Mouse (Mus musculus) embryonic facial prominence, embryonic 14.5 days (tissue): ENCODE results near the gene Hdgfl2. TPM values are rescaled to one million over a fixed set of nuclear protein-coding genes. Genes with fewer than 3 reads are reported as not detected.
"Not testable (repeated sequence)": the region's sequence is repeated elsewhere in the genome, so short reads cannot be mapped to it uniquely, and the experiment has no call there.

Experiments used
- ATAC-seq: fragments of 200-750 bp; cut with Nextera tagmentation; 2 replicates; pipeline ENCODE4 v1.8.0; 2017; ENCODE audit warnings: low read depth, moderate number of reproducible peaks, moderate TSS enrichment
- DNase-seq: peaks from one replicate; pipeline ENCODE4 v3.0.0-alpha.2; 2015; ENCODE audit warnings: low spot score
- H3K27ac ChIP-seq: fragments of 300-500 bp; sonication (generic); replicated peaks from 2 replicates; pipeline ENCODE4 v1.5.1; 2014; ENCODE audit warnings: low read depth, mild to moderate bottlenecking, low read length, moderate library complexity
- H3K27me3 ChIP-seq: fragments of 300-500 bp; sonication (generic); replicated peaks from 2 replicates; pipeline ENCODE4 v1.6.1; 2014; ENCODE audit warnings: low read length; ENCODE audit not compliant: control insufficient read depth, insufficient read depth
- H3K36me3 ChIP-seq: fragments of 300-500 bp; sonication (generic); 2 replicates; pipeline ENCODE4 v1.6.1; 2014; ENCODE audit warnings: low read length, mixed read lengths; ENCODE audit not compliant: control insufficient read depth, insufficient read depth
- H3K4me1 ChIP-seq: fragments of 300-500 bp; sonication (generic); 2 replicates; pipeline ENCODE4 v1.6.1; 2014; ENCODE audit warnings: antibody characterized with exemption, low read length; ENCODE audit not compliant: control insufficient read depth, insufficient read depth
- H3K4me2 ChIP-seq: fragments of 300-500 bp; sonication (generic); 2 replicates; pipeline ENCODE4 v1.6.1; 2014; ENCODE audit warnings: low read depth, mild to moderate bottlenecking, low read length, moderate library complexity, mixed read lengths
- H3K4me3 ChIP-seq: fragments of 300-500 bp; sonication (generic); 2 replicates; pipeline ENCODE4 v1.5.1; 2014; ENCODE audit warnings: low read depth, mild to moderate bottlenecking, low read length
- H3K9ac ChIP-seq: fragments of 300-500 bp; sonication (generic); 2 replicates; pipeline ENCODE4 v1.6.1; 2014; ENCODE audit warnings: low read depth, mild to moderate bottlenecking, low read length, moderate library complexity, mixed read lengths
- H3K9me3 ChIP-seq: fragments of 300-500 bp; sonication (generic); 2 replicates; pipeline ENCODE4 v1.6.1; 2016; ENCODE audit warnings: low read length; ENCODE audit not compliant: control insufficient read depth
- WGBS: fragments of 180-500 bp; shearing (Covaris S2); extraction: QIAGEN DNeasy Blood & Tissue Kit; methylation state at CpG from one replicate; pipeline ENCODE4 v1.1.7; 2014; 5-methylcytosine and 5-hydroxymethylcytosine counted together
- polyA plus RNA-seq: library from polyadenylated mRNA; unstranded; fragments of >200 nt; fragmentation: Nextera tagmentation; extraction: Ambion mirVana; gene quantifications from 2 replicates; pipeline ENCODE4 v1.2.1, GENCODE M21; 2014

Hdgfl2 gene
- polyA plus RNA-seq, 1 experiment from 2014 or later = 75.6 TPM

DNA sequence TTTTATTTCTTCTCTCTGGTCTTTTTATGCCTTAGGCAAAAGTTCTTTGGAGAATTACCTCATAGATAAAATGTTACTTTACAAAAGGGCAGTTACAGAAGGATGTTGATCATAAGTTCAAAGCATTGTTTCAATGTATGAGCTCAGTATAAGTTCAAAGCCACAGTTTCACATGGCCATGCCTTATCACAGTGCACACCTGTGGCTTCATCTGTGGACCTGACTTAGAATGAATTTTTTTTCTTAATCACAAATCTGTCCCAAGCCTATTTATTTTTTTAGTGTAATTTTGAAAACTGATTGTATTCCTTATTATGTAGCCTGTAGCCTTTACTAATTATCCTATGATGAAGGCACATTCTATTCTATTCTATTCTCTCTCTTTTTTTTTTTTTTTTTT is 24.5 kb upstream of the Hdgfl2 start:
- Histone ChIP-seq H3K36me3 (peaks cover 71% of the 10 kb centered on the region), H3K4me3 (no peak overlapping the region), H3K9ac (no peak overlapping the region), H3K27ac (no peak overlapping the region), H3K27me3 (no peaks in the 10 kb centered on the region), H3K9me3 (no peaks in the 10 kb centered on the region), H3K4me2 (no peak overlapping the region), H3K4me1 (no peaks in the 10 kb centered on the region)
- ATAC-seq (no peak), DNase-seq (no peak)

DNA sequence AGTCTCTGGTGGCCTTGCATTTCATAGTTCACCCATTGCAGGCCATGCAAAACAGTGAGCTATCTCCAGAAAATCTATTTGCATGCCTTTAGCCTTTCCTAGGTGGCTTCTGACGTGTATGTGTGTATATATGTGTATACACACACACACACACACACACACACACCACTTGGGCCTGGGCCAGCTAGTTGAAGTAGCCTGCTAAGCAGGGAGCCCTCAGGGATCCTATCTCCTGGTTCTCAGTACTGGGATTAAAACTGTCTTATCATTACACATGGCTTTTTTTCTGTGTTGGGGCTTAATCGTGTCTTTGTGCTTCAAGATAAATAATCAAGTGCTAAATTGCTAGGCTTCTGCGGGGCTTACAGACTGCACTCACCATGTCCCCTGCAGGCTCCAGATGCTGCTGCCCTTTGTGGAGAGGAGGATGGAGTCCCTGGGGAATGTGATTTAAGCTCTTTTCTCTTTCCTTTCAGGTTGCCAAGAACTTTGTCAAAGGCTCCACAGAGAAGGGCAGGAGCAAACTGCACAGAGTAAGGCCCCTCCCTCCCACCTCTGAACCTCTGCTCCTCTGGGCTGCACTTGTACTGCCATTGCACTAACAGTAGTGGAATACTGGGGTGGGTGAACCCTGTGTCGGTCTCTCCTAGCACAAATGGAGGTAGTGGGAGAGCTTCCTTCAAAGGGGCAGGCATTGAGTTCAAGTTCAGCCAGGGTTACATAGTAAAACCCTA is 23.3 kb upstream of the Hdgfl2 start:
- DNase-seq (peak; percentile 20), ATAC-seq (no peak)
- Histone ChIP-seq H3K4me3 (no peak overlapping the region), H3K9ac (no peak overlapping the region), H3K27ac (no peak overlapping the region), H3K9me3 (no peaks in the 10 kb centered on the region), H3K4me2 (no peak overlapping the region), H3K36me3 (peaks cover 73% of the 10 kb centered on the region), H3K27me3 (no peaks in the 10 kb centered on the region), H3K4me1 (no peaks in the 10 kb centered on the region)
- 67% methylated on average over 4 of the region's 4 CpGs for WGBS

DNA sequence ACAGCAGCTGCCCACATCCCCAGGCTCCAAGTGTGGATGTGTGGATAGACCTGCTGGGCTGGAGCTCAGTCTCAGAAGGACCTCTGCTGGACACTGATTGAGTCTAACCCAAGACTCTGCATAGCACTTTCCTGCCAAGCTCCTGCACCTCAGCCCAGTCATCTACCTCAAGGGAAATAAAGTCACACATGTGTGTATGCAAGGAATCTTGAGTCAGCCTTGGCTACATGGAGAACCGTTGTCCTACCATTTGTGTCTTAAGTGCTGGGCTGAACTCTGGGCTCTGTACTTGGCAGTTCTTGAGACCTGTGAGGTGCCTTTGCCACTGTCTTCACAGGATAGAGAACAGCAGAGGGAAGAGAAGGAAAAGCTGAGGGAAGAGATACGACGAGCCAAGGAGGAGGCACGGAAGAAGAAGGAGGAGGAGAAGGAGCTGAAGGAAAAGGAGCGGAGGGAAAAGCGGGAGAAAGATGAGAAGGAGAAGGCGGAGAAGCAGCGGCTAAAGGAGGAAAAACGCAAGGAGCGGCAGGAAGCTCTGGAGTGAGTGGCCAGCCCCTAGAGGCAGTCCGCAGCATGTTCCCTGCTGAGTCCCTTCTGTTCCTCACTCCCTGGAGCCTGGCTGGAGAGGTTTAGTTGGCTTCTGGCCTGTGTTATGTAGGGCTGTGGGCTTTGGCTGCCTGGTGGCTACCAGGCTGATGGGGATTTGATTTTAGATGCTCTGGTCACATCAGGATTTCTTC is 21.9 kb upstream of the Hdgfl2 start:
- Histone ChIP-seq H3K9me3 (no peaks in the 10 kb centered on the region), H3K4me3 (no peak overlapping the region), H3K27me3 (no peaks in the 10 kb centered on the region), H3K36me3 (peaks cover 74% of the 10 kb centered on the region), H3K4me2 (no peak overlapping the region), H3K27ac (no peak overlapping the region), H3K9ac (no peak overlapping the region), H3K4me1 (no peaks in the 10 kb centered on the region)
- ATAC-seq = no peak
- 84% methylated on average over 11 of the region's 11 CpGs for WGBS
- no peak for DNase-seq

DNA sequence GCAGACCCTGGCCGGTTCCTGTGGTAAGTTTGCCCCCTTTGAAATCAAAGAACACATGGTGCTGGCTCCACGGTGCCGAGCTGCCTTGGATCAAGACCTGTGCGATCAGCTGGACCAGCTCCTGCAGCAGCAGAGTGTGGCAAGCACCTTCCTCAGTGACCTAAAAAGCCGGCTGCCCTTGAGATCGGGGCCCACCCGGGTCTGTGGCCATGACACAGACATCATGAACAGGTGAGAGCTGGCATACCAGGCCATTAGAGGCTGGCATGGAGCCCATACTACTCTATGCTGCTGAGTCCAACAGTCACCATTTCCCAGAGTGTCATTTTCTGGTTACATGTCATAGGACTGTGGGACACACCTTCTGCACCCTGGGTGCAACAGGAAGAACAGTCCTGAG is 17.4 kb upstream of the Hdgfl2 start:
- Histone ChIP-seq H3K4me3 (no peak overlapping the region), H3K4me1 (no peaks in the 10 kb centered on the region), H3K27me3 (no peaks in the 10 kb centered on the region), H3K36me3 (peaks cover 99% of the 10 kb centered on the region), H3K9ac (no peak overlapping the region), H3K9me3 (no peaks in the 10 kb centered on the region), H3K4me2 (no peak overlapping the region), H3K27ac (no peak overlapping the region)
- DNase-seq (no peak), ATAC-seq (no peak)
- 93% methylated on average over 7 of the region's 7 CpGs for WGBS

DNA sequence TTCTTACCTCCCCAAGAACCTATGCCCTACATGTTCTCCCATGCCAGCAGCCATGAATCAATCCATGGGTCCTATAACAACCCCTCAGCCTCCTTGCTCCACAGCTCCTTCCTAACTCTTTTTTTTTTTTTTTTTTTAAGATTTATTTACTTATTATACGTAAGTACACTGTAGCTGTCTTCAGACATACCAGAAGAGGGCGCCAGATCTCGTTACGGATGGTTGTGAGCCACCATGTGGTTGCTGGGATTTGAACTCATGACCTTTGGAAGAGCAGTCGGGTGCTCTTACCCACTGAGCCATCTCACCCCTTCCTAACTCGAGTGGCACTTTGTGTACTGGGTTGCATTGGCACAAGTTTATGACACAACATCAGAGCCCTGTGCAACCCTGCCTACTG is 13.7 kb upstream of the Hdgfl2 start:
- peaks cover 99% of the 10 kb centered on the region for H3K36me3 ChIP-seq
- not testable (repeated sequence) for H3K4me1 ChIP-seq, H3K9me3 ChIP-seq, H3K27me3 ChIP-seq, H3K4me2 ChIP-seq, ATAC-seq, DNase-seq, H3K27ac ChIP-seq, H3K9ac ChIP-seq, H3K4me3 ChIP-seq
- WGBS = 79% methylated on average over 6 of the region's 6 CpGs

DNA sequence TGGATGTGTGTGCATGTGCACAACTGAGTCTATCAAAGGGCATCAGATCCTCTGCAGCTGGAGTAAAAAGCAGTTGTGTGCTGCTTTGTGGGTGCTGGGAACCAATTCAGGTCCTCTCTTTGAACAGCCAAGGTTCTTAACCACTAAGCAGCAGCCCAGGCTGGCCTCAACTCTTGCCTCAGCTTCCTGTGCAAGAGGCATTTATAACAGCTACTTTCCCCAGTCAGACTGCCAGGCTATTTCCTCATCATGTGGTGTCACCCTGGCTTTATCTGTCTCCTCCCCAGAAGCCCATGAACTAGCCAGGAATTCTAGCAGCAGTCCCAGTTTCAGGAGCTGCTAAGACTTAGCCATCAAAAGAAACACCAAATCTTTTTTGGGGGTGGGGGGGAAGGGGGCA is 13.0 kb upstream of the Hdgfl2 start:
- Histone ChIP-seq H3K4me3 (no peak overlapping the region), H3K27me3 (no peaks in the 10 kb centered on the region), H3K9me3 (no peaks in the 10 kb centered on the region), H3K27ac (no peak overlapping the region), H3K4me1 (no peaks in the 10 kb centered on the region), H3K36me3 (peaks cover 99% of the 10 kb centered on the region), H3K4me2 (no peak overlapping the region), H3K9ac (no peak overlapping the region)
- no peak for ATAC-seq
- DNase-seq = no peak

DNA sequence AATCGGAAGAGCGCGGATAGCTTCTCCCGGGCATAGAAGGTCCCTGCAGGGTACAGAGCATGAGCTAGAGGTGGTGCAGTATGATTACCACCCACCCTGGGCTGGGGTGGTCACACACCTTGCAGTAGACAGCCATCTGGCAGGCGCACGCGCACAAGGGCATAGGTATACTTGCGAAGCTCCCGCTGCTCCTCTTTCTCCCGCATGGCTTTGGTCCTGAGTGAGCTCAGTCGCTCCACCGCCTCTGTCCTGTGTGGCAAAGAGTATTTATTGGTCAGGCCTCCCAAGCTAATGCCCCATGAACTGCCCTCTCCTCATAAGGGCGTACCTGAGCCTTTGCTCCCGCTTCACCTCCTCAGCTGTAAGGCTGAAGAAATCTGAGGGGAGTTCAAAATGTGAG is 10.4 kb upstream of the Hdgfl2 start:
- 97% methylated on average over 14 of the region's 14 CpGs for WGBS

DNA sequence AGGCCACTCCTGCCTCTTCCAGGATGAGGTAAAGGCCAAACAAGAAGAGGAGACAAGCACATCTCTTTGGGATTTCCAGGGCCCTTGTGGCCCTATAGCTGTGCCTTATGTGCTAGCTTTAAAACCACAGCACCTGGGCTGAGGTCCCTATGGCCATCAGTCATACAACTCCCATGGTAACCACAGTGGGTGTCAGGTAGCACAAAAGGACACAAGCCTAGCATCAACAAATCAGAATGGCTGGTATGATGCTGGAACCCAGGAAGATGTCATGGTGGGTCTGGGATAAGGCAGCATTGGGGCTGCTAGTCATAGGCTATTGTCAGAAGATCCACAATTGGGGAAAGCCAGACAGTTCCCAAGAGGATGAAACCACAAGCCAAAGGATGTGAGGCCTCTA is 8.3 kb upstream of the Hdgfl2 start:
- H3K36me3 ChIP-seq = peaks cover 74% of the 10 kb centered on the region
- H3K9ac ChIP-seq = no peak overlapping the region
- no peak overlapping the region for H3K4me3 ChIP-seq
- no peak overlapping the region for H3K4me2 ChIP-seq
- no peak for DNase-seq
- no peaks in the 10 kb centered on the region for H3K27me3 ChIP-seq
- no peaks in the 10 kb centered on the region for H3K9me3 ChIP-seq
- H3K27ac ChIP-seq = no peak overlapping the region
- ATAC-seq = no peak
- peaks cover 15% of the 10 kb centered on the region for H3K4me1 ChIP-seq

More for the DNA sequence above, 10.4 kb upstream of the Hdgfl2 start:
- peaks cover 94% of the 10 kb centered on the region for H3K36me3 ChIP-seq
- H3K4me2 ChIP-seq = no peak overlapping the region
- peaks cover 6% of the 10 kb centered on the region; the same call in 1 of the 2 replicates for H3K4me1 ChIP-seq
- H3K27ac ChIP-seq = no peak overlapping the region
- DNase-seq = no peak
- no peak overlapping the region for H3K9ac ChIP-seq
- no peak for ATAC-seq
- no peaks in the 10 kb centered on the region for H3K27me3 ChIP-seq
- no peaks in the 10 kb centered on the region for H3K9me3 ChIP-seq
- H3K4me3 ChIP-seq = no peak overlapping the region

DNA sequence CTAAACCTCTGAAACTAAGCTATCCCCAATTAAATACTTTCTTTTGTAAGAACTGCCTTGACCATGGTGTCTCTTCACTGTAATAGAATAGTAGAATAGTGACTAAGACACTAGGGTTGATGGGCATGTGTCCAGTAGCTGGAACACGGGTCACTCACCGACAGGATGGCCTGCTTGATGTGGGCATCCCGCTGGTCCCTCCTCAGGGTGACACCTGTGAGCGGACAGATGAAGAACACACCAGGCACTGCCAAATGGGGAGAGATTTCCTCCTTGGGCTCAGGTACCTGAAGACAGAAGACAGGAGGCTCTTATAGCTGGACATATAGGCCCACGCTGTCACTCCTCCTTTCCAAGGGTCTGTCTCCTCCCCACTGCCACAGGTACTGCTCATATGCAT is 7.2 kb upstream of the Hdgfl2 start:
- H3K36me3 ChIP-seq = peaks cover 63% of the 10 kb centered on the region
- no peaks in the 10 kb centered on the region for H3K27me3 ChIP-seq
- no peak overlapping the region for H3K27ac ChIP-seq
- H3K4me2 ChIP-seq = no peak overlapping the region
- no peak for DNase-seq
- H3K9ac ChIP-seq = no peak overlapping the region
- no peaks in the 10 kb centered on the region for H3K9me3 ChIP-seq
- no peak overlapping the region for H3K4me3 ChIP-seq
- peaks cover 15% of the 10 kb centered on the region for H3K4me1 ChIP-seq
- 84% methylated on average over 5 of the region's 5 CpGs for WGBS
- ATAC-seq = no peak
